Mouse (Mus musculus) embryo, embryonic 11 days (tissue): ENCODE measurements around the gene Itga6.
A peak's percentile ranks its signal among the peaks of the same experiment; 100 is the strongest.
"Not testable (repeated sequence)": the region's sequence is repeated elsewhere in the genome, so short reads cannot be mapped to it uniquely, and the experiment has no call there.

Source experiments
- DNase-seq: peaks from one replicate; pipeline ENCODE4 v3.0.0-alpha.2; 2015

Gene Itga6

GRCm38 (mm10) chr2:71898335-71898856 lies 153.0 kb downstream of the Itga6 start:
- DNase-seq: peak; percentile 76

GRCm38 (mm10) chr2:71899886-71900285 lies 154.5 kb downstream of the Itga6 start:
- DNase-seq: no peak

GRCm38 (mm10) chr2:71905154-71905553 lies 159.7 kb downstream of the Itga6 start:
- no peak for DNase-seq

DNA sequence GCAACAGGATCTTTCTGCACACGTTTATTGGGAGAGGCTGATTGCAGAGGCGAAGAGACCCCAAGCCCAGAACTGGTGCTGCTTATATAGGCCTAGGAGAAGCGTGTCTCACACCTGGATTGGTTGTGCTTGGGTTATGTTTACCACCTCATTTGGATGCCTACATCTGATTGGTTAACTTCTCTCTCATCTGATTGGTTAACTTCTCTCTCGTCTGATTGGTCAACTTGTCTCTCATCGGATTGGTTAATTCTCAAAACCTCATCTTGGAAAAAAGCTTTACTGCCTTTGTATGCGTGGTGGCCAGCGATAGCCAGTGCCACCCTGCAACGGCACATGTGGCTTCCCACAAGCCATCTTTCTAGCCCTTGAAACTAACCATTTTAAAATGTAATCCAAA lies 160.9 kb downstream of the Itga6 start:
- DNase-seq: not testable (repeated sequence)
